Mouse (Mus musculus) heart, postnatal 25 days (tissue): ENCODE measurements at regions not wholly inside any gene's neighbourhood (a gene's known extent, or its start where the extent isn't known, plus 50 kb on each side); places are given as distances from the start of the nearest gene placed in this dataset.
"Not testable (repeated sequence)": the region's sequence is repeated elsewhere in the genome, so short reads cannot be mapped to it uniquely, and the experiment has no call there.

Experiments used
- DNase-seq: peaks from one replicate; pipeline ENCODE4 v3.0.0; 2022; ENCODE audit warnings: low spot score
- intact Hi-C: fragments of 180-260 bp; cut with DNase I; formaldehyde crosslinking; loops from one replicate; pipeline ENCODE4 v1.15.1; 2025

DNA sequence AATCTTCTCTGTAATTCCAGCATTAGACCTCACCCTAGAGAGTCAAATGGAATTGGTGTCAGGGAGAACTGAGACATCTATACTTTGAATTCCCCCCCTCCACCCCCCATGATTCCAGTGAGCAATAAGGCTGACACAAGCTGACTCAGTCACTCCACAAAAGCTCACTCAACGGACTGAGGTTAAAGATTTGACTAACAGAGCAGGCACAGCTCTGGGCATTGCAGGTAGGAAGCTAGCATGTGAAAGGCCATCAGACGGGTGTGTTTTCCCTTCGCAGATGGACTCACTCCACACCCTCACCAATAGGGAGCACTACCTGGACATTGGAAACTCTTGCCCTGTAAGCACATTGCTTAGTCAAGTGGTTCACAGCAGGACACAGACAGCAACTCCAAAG, 469.2 kb upstream of the Smim15 start:
- intact Hi-C loops: no loop called here
- DNase-seq: no peak

DNA sequence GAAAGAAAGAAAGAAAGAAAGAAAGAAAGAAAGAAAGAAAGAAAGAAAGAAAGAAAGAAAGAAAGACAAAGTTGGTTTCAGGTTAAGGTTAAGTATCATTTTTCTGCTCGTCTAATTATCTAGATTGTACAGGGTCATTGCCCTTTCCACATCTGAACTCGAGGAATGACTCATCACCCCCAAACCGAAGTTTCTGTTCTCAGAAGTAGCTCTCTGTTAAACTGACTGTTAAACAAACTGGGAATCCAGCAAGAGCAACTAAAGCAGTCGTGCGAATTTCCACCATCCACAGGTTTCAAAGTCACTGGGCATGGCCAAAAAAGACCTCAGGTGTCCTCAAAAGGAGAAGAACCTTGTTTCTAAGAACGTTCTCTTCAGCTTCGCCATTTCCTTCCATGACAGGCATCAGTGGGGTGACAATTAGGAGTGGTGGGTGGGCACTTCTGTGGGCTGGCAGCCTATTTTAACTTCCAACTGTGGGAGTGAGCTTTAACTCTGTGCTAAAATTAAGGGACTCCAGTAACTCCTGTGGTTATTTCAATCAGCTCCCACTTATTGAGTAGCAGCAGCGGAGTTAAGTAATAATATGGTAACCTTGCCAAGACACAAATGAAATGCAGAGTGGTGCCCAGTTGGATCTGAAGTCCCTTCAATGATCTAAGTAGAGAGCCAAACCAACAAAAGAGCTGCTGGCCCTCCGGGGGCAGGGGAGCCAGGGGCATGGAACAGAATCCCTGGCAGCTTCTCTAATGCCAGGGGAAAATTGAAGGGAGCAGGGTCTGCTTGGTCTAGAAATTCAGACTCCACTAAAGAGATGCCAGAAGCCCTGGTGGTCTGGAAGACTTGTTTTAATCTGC, 470.5 kb upstream of the Smim15 start:
- no peak for DNase-seq
- intact Hi-C loops: no loop called here

DNA sequence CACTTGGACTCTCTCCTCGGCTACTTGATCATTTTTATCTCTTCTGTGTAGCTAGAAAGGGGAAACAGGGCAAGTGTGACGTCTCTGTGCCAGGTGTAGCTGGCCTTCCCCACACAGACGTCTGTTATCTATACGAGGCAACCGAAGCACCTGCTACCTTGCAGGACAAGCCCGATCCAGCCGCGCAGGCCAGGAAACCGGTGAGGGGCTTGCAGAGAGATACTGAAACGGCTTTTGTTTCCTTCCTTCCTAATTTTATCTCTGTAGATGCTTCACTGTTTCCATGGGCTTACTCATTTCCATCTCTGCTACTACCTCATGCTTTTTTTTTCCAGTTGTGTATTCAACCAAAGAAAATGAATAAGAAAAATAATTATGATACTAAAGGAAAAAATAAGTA, 472.7 kb upstream of the Smim15 start:
- intact Hi-C loops: no loop called here
- DNase-seq: no peak

DNA sequence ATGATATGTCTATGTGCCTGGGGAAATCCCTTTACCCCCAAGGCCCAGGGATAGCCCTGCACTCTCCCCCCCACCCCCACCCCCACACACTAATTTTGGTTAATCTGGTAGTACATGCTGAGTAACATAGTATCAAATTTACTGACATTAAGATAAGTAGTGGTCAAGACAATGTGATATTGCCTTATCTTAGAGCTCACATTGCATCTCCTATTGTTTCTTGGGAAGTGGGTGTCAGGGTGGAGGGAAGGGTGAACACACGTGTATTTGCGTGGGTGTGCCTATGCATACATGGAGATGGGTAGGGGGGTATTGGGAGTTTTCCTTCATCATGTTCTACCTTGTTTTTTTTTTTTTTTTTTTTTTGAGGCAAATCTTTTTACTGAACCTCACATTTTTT, 474.8 kb upstream of the Smim15 start:
- intact Hi-C loops: no loop called here
- DNase-seq: no peak

DNA sequence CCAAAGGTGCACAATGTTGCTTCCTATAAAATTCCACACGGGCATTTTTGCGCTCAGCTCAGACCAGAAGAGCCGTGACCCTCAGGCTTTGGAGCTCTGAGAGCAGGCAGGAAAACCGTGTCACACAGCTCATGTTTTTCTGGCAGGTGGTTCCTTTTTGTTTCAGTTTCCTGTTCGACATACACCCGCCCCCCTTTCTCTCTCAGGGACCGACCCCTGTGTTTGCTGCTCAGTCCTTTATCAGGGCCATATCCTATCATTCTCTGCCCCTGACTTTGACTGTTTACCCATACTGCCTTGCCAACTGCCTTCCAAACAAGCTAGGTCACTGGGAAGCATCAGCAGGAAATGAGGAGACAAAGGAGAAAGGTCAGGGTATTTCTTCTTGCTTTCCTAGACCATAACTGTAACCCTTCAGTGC, 475.5 kb upstream of the Smim15 start:
- intact Hi-C loops: no loop called here
- DNase-seq: no peak

DNA sequence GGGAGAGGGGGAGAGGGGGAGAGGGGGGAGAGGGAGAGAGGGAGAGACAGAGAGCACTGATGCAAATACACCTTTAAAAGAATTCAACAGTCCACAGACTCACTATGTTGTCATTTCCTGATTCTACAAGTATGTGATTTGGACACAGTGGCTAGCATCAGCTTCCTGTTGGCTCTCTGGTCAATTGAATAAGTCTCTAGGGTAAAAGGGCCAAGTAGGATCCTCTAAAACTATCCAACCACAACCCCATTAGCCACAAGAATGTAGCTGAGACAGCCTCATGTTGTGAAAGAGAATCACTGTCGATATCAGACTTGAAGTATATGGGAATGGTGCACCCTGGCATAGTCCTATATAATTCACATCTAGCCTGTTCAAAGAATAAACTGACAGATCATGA, 481.8 kb upstream of the Smim15 start:
- intact Hi-C loops: no loop called here
- DNase-seq: no peak

DNA sequence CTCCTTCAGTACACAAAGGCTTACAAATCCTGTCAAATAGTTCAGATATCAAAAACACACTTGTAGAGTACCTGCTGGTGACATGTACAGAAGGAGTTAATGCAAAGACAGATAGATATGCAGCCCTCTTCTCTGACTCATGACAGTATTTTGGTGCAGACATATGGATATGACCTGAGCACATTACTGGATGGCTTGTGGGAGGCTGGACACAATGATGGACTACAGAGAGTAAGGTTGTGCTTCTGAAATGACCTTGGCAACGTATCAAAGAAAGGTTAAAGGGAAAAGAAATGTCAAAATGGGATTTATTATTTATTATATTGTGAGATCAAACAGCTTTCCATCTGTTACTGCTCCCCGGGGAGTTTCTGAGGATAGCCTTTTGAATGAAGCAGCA, 482.7 kb upstream of the Smim15 start:
- intact Hi-C loops: no loop called here
- DNase-seq: no peak

DNA sequence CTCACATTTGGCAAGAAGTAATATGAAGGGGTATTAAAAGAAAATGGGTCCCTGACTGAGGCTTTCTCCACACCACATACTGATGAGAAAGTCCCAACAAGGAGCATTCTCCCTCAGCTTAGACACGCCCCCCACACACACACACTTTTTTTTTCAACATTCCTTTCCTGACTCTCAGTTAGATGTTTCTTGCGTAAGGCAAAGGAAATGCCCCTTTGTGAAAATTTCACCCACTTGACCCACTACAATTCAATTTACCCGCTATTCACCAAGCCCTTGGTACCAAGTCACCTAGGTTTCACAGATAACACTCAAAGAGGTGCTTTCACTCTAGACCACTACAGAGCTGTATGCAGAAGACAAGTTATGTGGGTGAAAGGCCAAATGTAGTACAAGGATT, 488.3 kb upstream of the Smim15 start:
- intact Hi-C loops: no loop called here
- no peak for DNase-seq

DNA sequence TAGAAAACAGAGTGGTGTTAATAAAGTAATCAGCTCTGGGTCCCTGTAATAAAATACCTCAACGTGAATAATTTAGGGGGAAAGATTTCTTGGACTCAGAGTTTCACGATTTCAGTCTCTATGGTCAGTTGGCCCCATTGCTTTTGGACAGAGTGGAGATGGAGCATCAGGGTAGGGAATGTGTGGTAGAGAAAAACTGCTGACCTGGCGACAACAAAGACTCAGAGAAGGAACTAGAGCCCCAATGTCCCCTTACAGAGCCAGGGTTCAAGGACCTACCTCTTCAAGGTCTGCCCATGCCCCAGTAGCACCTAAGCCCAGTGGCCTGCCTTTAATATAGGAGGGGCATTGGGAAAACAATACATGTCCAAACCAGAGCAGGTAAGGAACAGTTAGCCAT, 490.2 kb upstream of the Smim15 start:
- DNase-seq: no peak
- intact Hi-C loops: no loop called here

DNA sequence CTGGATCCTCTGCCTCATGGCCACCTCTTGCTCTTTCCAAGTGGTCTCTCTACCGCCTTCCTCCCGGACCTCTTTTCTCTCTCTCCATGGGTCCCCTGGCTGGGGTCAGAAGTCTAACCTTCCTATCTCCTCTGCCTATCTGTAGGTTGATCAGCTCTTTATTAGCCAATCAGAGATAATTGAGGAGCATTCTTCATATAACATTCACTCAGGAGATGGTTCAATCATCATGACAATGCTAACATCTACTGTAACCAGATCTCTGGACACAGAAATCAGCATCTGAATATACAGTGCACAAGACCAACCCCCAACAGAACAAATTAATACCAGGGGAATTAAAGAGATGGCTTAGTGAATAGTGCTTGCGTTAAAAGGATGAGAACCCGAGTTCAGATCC, 492.1 kb upstream of the Smim15 start:
- intact Hi-C loops: no loop called here
- no peak for DNase-seq

DNA sequence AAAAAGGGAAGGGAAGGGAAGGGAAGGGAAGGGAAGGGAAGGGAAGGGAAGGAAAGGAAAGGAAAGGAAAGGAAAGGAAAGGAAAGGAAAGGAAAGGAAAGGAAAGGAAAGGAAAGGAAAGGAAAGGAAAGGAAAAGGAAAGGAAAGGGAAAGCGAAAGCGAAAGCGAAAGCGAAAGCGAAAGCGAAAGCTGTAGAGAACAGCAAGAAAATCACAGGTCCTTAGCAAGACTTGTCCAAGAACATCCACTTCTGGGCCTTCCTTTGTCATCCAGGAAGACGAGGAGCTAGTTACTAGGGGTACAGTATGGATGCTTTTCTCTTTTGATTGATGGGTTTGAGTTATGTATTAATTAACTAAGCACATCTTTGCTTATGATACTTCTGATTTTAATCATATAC, 494.3 kb upstream of the Smim15 start:
- DNase-seq, intact Hi-C loops: not testable (repeated sequence)

DNA sequence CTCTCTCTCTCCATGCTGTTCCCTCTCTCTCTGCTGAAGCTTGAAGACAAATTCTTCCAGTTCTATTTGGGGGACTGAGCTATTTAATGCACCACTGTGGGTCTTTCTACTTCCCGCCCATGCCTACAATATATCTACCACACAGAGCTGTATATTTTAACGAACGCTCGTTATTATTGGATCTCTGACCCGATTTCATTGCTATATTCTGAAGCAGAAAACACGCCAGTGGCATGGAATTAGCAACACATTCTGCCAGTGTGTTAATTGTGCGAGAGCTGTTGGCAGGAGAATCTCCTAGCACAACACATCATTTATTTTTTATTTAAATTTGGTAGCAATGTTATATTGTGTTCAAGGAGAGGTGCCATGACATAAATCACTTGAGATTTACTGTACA, 497.2 kb upstream of the Smim15 start:
- intact Hi-C loops: no loop called here
- DNase-seq: no peak

DNA sequence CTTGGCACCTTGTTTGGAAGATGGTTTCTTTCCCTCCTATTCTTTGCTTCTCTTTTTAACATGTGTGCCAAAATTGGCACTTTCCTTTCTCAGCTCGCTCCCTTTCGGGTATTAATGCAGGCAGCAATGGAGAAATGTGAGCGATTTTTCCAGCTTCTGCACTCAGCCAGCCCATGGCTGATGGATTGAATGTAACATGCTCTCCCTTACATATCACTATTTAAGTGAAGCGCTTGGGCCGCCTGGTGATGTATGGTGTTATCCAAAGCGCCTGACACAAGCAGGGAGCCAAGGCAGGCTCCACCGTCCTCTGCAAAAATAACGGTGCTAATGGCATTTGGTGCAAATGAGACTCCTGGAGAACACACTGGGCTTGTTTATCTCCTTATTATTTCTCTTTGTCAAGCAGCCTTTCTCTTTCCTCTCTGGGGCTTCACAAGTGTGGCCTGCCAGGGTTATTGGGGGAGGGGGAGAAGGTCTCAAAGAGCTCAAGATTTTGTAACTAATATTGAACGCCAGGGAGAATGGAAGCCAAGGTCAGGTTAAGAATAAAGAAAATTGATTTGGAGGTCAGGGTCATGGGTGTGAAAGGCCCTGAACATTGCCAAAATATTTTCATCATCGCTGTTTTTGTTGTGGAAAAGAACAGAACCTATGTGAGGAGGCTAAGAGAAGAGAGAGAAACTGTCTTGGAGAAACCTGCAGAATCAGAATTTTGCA, 497.9 kb upstream of the Smim15 start:
- intact Hi-C loops: no loop called here
- DNase-seq: no peak

DNA sequence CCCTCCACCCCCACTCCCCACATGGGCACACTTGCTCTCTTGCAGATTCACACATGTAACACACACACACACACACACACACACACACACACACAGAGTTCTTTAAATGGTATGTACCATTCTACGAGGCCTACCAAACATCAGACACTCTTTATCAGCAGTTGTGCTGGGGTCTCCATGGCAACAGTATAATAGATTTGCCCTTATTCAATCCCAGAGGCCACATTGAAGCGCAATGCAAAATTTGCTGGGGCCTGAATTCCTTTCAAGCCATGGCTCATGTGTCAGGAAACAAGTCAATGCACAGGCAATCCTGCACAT, 502.7 kb upstream of the Smim15 start:
- intact Hi-C loops: no loop called here

DNA sequence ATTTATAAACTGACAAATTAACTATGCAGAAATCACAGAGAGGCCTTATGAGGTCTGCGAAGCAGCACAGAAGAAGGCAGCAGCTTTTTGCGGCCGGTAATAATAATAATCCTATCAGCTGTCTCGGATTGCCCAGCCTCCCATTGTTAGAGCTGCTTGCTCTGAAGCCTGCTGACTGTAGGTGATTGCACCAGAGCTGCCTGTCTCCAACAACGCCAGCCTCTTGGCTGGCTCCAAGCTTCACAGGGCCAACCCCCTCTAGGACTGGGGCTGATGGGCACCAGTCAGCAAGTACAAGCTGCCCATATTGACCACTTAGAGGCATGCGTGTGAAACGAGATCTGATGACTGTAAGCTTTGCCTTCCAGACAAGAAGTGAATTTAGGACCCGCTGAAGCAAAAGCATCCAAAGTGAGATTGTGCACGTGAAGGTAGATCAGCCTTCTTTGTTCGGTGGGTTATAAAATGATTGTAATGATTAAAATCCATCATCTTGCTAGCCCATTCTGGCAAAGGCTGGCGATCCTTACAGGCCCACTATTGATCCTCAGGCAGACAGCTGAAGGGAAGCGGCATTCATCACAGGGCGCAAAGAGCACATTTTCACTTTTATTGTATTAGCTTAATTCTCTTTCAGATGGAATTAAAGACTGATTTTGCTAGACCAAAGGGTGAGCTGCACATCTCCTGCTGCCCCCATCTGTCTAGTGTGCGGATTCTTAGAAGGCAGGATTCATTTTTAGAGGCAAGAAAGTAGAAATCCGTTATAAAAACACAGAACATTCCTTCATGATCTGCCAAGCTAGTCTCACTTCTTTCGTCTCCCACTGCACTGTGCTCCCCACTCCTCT, 503.2 kb upstream of the Smim15 start:
- intact Hi-C loops: no loop called here

More for the DNA sequence above, 502.7 kb upstream of the Smim15 start:
- no peak for DNase-seq

DNA sequence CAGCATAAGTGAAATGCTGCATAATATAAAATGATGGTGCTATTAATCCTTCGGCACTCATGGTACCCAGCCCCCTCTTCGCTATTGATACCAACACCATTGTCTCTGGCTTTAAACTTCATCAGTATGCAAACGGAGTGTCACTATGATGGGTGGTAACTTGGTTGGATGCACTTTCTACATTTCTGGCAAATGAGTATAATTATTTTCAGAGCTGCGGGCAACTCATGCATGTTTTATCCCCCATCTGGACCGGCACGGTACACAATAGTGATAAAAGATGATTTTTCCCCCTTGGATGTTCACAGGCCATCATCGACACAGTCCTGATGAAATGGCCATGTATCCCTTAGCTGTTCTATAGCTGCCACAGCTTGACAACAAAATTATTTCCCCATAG, 503.9 kb upstream of the Smim15 start:
- no peak for DNase-seq
- intact Hi-C loops: no loop called here

More for the DNA sequence above, 503.2 kb upstream of the Smim15 start:
- no peak for DNase-seq

DNA sequence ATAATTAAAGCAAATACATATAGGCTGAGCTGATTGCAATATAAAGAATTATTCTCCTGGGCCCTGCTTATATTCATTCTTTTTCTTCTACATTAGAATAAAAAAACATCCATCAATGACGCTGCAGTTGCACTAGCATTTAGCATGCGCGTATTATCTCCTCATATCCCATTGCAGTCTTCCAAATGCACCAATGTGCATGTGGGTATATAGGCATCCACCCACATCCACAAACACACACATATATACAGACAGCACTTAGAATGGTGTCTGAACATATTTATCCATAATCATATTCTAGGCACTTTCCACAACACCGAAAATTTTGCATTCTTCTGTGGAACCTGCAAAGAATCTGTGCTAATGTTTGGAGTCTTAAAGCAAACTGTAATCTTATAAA, 504.4 kb upstream of the Smim15 start:
- no peak for DNase-seq
- intact Hi-C loops: no loop called here

DNA sequence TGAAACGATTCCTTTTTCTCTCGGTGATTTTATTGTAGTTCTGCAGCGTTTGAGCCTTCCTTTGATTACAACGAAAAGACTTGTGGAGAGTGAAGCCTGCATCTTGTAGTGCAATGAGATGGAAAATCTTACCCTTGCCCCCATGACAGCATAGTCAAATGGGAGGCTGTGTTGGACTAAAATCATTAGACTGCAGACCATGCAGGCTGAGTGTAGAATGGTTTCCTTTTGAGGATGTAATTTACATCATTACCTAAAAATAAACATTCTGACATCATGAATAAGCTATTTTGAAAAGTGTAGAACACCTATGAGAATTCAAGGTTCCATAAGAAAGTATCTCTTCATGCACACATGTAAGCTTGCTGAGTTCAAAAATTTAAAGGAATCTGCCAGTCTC, 504.9 kb upstream of the Smim15 start:
- intact Hi-C loops: no loop called here

DNA sequence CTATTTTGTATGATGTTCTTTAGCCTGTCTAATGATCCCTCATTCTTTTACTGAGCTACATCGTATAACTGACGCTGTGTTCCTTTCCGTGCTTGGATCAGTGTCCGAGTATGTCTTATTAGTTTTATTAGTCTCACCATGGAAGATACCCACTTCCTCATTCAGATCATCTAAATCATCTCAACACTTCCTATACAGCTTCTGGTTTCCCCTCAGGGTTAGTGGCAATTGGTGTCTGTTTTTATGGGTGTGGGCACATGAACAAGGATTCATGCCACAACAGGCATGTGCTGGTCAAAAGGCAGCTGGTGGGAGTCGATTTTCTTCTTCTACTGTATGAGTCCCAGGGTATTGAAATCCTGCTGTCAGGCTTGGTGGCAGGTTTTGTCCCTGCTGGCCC, 509.0 kb upstream of the Smim15 start:
- intact Hi-C loops: no loop called here
- no peak for DNase-seq

More for the DNA sequence above, 504.9 kb upstream of the Smim15 start:
- no peak for DNase-seq

DNA sequence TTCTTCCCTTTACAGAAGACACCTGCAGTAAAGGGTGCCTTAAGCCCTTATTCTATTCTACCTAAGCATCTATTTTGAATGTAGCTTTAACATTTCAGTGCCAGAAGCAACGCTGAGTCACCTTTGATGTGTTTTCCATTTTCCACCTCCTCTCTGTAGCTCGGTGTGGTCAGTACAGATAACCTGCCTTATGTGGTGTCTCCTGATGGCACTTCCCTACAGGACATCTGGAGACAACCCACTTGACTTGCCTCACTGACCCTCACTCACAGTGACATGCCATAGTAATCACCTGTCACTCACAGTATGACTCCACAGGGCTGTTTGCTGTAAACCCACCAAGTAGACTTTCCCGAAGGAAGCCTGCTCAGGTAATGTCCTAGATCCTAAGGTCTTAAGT, 510.9 kb upstream of the Smim15 start:
- intact Hi-C loops: no loop called here
- DNase-seq: no peak

DNA sequence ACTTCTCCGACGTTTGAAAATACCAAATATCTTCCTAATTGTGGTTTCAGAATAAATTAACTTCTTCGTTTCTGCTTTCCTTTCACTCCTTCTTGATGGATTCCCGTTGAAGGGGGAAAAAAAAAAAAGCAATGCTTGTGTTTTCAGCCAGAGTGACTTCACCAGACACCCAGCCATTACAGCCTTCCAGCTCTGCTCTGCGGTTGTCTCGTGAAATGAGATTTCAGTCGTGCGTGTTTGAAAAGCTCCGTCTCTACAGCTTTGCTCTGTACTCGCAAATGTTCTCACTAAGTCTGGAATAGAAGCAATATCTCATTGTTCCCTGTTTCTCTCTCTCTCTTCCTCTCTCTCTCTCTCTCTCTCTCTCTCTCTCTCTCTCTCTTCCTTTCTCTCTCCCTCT, 509.6 kb upstream of the Kif2a start:
- intact Hi-C loops: no loop called here
- DNase-seq: no peak
